Mouse (Mus musculus): ENCODE data around the gene Drd2.

- TF ChIP-seq CTCF (IDR thresholded peaks at IDR 0.05; ENCODE audit: control insufficient read depth, insufficient read depth, insufficient read length): no peak
- no peak for TF ChIP-seq USF1 (IDR thresholded peaks at IDR 0.05; ENCODE audit: low read depth)
- no peak for TF ChIP-seq MYOD1 (IDR thresholded peaks at IDR 0.05; ENCODE audit: control insufficient read depth, insufficient read length, low read depth)
These were observed 578 bp downstream of the Drd2 start for GRCm38 (mm10) chr9:49341044-49341365.
